Mouse (Mus musculus) liver, embryonic 18 days (tissue): ENCODE data around the gene Zbtb9. TPM values are rescaled to one million over a fixed set of nuclear protein-coding genes. Genes with fewer than 3 reads are reported as not detected.

Experiments
- polyA plus RNA-seq: library from polyadenylated mRNA; depleted of rRNA; stranded (reverse); fragments of >200 nt; gene quantifications from 2 replicates; pipeline ENCODE4 v1.2.3, GENCODE M21; 2012; rRNA removed

Gene Zbtb9
- polyA plus RNA-seq: 3.7 and 4.3 TPM in 2 replicates

DNA sequence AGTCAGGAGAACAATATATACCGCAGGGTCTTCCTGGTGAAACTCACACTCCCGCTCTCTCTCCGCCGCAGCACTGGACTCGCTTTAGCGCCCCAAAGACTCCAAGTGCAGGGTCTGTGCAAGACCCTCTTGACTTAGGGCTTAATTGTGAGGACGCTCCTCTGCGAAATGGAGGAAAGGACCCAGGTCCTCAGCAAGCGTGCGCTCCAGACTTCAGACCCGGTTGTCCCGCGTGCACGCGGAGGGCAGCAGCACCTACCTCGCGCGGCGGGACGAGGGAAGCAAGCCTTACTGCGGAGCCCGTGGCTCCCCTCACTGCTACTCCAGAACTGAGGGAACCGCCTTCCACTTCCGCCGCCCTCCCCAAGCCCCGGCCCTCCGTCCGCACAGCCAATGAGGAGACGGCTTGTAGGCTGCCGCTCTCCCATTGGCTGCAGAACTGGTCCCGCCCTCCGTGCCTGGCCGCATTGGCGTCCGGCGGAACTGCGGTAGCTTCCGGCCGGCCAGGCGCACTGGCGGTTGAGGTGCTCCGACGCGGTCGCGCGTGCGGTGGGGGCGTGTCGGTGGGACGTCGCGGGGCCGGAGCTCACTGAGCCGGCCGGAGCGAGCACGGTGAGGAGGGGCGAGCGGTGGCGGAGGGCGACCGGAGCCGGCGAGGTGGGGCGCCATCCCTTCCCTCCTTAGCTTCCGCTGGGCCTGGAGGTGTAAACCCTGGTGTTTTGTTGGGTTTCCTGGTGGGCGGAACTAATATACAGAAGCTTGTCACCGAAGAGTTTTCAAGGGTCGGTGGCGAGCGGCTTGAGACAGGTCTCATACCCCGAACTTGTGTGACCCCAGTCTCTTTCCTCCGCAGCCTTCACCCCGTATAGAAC, at the start of gene Zbtb9:
Gene Zbtb9 (plus strand): TSS at position 465 of the 872 bp plus-strand sequence.

DNA sequence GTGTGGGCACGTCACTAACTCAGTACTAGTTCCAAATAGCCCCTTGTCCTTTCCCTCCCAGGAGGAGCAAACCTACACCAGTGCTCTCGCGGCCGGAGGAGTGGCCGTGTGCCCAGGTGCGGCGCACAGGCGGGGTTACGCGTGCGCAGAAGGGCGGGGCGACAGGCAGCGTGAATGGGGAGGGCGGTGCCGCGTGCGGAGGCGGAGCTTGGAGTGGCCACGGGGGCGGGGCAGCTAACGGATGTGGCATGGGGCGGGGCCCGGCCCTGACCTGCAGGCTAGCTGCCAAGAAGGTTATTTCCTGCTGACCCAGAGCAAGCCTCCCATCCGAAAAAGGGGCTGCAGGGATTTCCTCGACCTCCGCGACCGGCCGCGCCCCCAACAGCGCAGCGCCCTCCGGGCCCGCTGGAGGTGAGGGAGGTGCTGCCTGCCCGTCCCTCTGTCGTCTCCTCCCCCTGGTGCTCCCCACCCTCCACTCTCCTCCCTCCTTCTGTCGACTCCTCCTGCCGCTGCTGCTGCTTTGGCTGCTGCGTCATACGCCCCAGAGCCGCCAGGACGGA, 40.0 kb upstream of the Zbtb9 start, which contains the start of gene Phf1:
Gene Phf1 (plus strand): TSS at position 214 of the 560 bp plus-strand sequence.

DNA sequence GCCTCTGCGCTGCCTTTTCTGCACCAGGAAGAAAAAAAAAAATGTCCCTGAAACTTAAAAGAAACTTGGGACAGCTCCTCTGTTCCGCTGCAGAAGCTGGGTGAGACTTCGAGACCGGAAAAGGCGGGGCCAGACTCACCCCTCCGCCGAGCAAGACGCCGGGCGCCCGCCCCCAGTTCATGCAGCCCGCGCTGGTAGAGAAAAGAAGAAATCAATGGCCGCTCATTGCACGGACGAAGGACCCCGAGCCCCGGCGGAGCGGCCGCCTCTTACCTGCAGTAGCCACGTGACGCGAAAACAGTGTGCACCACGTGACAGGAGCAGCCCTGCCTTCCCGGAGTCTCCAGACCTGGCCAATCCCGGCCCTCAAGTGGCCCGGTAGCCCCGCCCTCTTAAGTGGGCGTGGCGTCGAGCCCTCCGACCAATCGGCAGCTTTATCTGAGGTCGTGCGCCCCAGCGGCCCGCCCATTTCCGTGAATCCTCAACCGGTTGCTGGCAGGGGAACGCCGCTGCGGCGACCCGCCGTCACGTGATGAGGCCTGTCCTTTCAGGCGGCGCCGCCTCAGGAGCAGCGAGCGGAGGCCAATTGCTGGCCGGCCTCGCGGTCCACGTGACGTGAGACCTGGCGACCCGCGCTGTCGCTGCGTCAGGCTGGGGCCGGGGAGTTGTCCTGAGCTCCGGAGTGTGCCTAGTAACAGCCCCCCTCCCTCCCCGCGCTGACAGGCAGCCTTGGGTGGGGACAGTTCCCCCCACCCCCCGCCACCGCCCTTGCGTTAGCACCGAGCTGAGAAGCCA, 33.6 kb upstream of the Zbtb9 start, which contains the start of gene Cuta:
Gene Cuta (minus strand): TSS at position 392 of the 795 bp plus-strand sequence.

DNA sequence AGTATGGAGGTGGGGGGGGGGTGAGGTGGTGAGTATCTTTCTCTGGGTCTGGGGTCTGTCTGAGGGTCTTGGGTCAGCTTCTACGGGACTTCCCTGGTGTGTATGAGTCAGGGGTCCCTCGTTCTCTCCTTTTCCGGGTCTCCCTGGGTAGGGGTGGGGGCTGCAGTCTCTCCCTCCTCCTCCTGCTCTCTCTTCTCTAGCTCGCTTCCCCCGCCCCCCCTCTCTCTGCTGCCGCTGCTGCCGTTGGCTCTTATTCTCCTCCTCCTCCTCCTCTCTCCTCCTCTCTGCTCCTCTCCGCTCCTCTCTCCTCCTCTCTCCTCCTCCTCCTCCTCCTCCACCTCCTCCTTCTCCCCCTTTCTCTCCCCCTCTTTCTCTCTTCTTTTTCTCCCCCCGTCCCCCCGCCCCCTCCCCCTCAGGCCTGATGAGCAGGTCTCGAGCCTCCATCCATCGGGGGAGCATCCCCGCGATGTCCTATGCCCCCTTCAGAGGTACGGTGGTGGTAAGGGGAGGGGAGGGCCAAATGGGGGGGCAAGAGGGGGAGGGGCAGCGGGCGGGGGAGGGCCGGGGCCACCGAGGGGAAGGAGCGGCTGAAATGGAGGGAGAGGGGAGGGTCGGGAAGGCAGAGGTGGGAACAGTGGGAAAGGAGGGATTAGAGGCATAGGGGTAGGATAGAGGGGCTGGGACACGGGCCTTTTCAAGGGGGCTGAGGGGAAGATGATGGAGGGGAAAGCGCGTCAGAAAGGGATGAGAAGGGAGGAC, 31.8 kb upstream of the Zbtb9 start, which contains the start of gene Syngap1:
Gene Syngap1 (plus strand): TSS at position 223 of the 759 bp plus-strand sequence.

DNA sequence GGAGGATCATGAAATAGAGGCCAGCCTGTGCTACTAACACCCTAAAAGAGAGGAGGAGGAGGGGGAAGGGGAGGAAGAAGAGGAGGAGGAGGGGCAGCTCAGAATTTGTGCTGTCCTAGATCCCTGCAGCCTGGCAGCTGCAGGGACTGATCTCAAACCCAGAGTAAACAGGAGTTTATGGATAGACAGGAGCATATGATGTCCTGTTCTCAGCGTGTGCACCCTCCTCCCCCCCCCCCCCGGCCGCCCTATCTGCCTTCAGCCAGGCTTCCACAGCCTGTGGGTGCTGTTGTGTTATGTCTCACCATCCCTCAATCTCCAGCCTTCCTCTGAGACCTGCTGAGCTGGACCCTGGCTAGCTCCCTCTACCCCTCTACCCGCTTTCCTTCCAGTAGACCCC, 55.9 kb downstream of the Zbtb9 start, which contains the start of gene Bak1:
Gene Bak1 (minus strand): TSS at position 101 of the 400 bp plus-strand sequence.

DNA sequence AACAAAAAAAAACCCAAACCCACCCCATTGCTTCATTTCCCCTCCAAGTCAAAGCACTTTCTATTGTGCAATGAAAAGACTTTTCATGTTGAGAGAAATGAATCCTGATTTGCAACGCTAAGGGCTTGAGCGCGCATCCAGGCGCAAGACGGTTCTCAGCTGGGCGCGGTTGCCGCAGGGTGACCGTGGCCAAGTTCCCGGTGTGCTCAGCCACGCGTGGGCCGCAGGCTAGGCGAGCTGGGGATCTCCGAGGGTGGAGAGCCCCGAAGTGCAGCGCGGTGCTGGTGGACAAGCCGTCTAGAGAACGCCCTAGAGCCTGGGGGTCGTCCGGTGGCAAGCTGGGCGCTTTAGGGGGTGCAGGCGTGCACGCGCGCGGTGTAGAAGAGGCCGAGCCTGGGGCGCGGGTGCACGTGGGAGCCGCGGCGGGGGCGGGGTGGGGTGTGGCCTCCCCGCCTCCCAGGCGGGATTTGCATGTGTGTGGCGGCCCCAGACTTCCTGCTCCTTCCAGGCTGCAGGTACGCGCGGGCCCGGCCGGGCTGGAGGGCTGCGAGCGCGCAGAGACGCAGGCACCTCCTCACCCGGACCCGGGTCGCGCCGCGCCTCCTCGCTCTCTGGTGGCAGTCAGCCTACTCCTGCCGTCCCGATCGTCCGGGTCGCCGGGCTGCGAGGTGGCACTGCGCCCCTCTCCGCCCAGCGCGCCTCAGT, 84.0 kb downstream of the Zbtb9 start, which contains the start of gene Itpr3:
Gene Itpr3 (plus strand): TSS at position 493 of the 705 bp plus-strand sequence.

Other genes starting within 250 kb of the Zbtb9 start
- 16.1 and 16.5 TPM in 2 replicates for gene Bnip1, start 192.1 kb upstream of the Zbtb9 start, polyA plus RNA-seq
- not detected in 2 replicates for gene Nkx2-5, start 128.2 kb upstream of the Zbtb9 start, polyA plus RNA-seq
- 6.3 and 8.5 TPM in 2 replicates for gene Kifc5b, start 56.1 kb upstream of the Zbtb9 start, polyA plus RNA-seq
- gene Phf1, start 40.1 kb upstream of the Zbtb9 start, polyA plus RNA-seq: 8.9 and 9.6 TPM in 2 replicates
- gene Cuta, start 33.6 kb upstream of the Zbtb9 start, polyA plus RNA-seq: 49.2 and 54.1 TPM in 2 replicates
- 1.9 and 2.7 TPM in 2 replicates for gene Syngap1, start 31.9 kb upstream of the Zbtb9 start, polyA plus RNA-seq
- gene Bak1, start 55.8 kb downstream of the Zbtb9 start, polyA plus RNA-seq: 17.1 and 18.0 TPM in 2 replicates
- gene Itpr3, start 84.1 kb downstream of the Zbtb9 start, polyA plus RNA-seq: 1.2 and 1.4 TPM in 2 replicates
- 77.1 and 90.8 TPM in 2 replicates for gene Uqcc2, start 160.7 kb downstream of the Zbtb9 start, polyA plus RNA-seq
- 0.02 and 0.05 TPM in 2 replicates for gene Ip6k3, start 194.6 kb downstream of the Zbtb9 start, polyA plus RNA-seq
- gene Lemd2, start 231.3 kb downstream of the Zbtb9 start, polyA plus RNA-seq: 17.0 and 18.8 TPM in 2 replicates